Mouse (Mus musculus): ENCODE data around the gene Wfs1. TPM values are rescaled to one million over a fixed set of nuclear protein-coding genes. Genes with fewer than 3 reads are reported as not detected.

Gene Wfs1
- polyA plus RNA-seq, 1 experiment from 2014 or later, result 12.1 TPM

DNA sequence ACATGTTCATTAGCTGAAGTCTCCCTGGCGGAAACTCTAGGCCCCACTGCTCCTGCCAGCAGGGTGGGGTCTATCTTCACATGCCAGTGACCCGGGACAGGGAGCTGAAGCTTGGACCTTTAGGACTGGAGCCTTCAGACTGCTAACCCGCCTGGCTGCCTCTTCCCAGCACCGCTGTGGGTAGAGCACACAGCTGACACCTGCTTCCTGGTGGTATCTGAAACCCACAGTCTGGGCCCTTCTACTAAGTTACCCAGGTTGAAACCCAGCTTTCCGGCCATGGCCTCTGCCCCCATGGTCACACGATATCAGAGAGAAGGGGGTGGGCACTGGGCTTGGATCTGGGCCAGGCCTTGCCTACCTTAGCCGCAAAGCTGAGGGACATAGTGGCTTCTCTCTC lies 9.4 kb downstream of the Wfs1 start:
- H3K9me3 ChIP-seq, result no peaks in the 10 kb centered on the region
- H3K27me3 ChIP-seq (replicated peaks), result no peaks in the 10 kb centered on the region
- H3K4me2 ChIP-seq (replicated peaks), result no peak overlapping the region
- H3K9ac ChIP-seq, result no peak overlapping the region
- H3K27ac ChIP-seq, result no peak overlapping the region
- H3K4me3 ChIP-seq (replicated peaks), result no peak overlapping the region
- no peaks in the 10 kb centered on the region for H3K4me1 ChIP-seq (replicated peaks)
- peak; percentile 25; the same call in 1 of the 2 replicates for ATAC-seq
- no peaks in the 10 kb centered on the region for H3K36me3 ChIP-seq
- WGBS, result 76% methylated on average over 7 of the region's 7 CpGs

DNA sequence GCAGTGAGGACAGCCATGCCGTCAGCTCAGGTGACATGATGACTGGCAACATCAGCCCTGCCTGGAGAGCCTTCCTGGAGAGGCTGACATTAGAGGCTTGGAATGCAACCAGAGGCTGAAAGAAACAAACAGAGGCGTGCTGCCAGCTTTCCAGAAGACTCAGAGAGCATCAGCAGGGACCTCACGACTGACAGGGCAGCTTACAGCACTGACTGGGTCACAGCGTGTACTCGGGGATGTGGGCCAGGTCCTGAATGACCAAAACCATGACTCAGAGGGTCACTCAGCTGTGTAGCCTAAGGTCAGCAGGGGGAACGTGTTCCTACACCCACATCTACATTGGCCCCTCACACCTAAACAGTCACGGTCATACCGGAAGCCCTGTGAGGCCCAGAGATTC lies 10.0 kb downstream of the Wfs1 start:
- H3K27ac ChIP-seq, result no peak overlapping the region
- ATAC-seq, result no peak
- 76% methylated on average over 8 of the region's 8 CpGs for WGBS
- H3K4me2 ChIP-seq (replicated peaks), result no peak overlapping the region
- H3K4me3 ChIP-seq (replicated peaks), result no peak overlapping the region
- H3K27me3 ChIP-seq (replicated peaks), result no peaks in the 10 kb centered on the region
- H3K9me3 ChIP-seq, result no peaks in the 10 kb centered on the region
- H3K4me1 ChIP-seq (replicated peaks), result no peaks in the 10 kb centered on the region
- no peak overlapping the region for H3K9ac ChIP-seq
- no peaks in the 10 kb centered on the region for H3K36me3 ChIP-seq

DNA sequence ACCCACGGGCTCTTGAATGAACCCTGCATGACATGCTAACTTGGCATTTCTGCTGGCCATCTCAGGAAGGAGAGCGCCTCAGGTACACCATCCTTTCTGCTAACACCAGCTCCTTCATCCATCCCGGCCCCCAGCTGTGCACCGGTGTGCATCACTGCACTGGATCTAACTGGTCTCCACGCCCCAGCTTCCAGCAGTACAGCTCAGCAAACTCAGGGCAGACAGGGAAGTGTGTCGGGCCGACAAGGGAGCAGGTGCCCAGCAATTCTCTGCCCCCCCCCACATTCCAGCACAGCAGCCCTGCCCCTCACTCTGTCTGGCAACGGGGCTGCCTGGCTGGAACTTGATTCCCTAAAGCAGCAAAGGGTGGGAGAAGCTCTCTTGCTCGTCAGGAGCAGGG lies 11.2 kb downstream of the Wfs1 start:
- Histone ChIP-seq H3K27ac (no peak overlapping the region), H3K4me3 (replicated peaks) (no peak overlapping the region), H3K36me3 (no peaks in the 10 kb centered on the region), H3K4me1 (replicated peaks) (no peaks in the 10 kb centered on the region), H3K4me2 (replicated peaks) (no peak overlapping the region), H3K9ac (no peak overlapping the region), H3K9me3 (no peaks in the 10 kb centered on the region), H3K27me3 (replicated peaks) (no peaks in the 10 kb centered on the region)
- 73% methylated on average over 9 of the region's 9 CpGs for WGBS
- no peak for ATAC-seq

DNA sequence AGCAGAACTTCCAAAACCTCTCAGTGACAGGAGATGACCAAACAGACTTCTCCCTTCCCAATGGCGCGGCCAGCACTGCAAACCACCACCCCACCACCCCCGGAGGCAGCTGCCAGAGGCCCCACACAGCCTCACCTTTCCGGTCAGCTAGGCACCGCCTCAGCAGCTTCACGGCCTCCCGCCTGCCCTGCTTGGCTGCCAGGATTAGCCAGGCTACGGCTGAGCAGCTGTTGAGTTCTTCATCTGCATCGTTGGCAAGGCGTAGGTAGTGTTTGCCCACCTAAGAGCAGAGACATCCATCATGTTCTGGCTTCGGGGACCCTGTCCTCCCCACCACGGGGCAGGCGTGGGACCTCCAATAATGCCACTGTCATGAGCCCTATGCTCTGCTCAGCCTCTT lies 13.7 kb downstream of the Wfs1 start:
- Histone ChIP-seq H3K9ac (no peak overlapping the region), H3K36me3 (0 out of 2 replicates have a peak, but pooled peaks cover 4% of the 10 kb centered on the region), H3K4me3 (replicated peaks) (no peak overlapping the region), H3K4me1 (replicated peaks) (no peaks in the 10 kb centered on the region), H3K9me3 (no peaks in the 10 kb centered on the region), H3K4me2 (replicated peaks) (no peak overlapping the region), H3K27ac (no peak overlapping the region), H3K27me3 (replicated peaks) (no peaks in the 10 kb centered on the region)
- no peak for ATAC-seq
- WGBS, result 84% methylated on average over 13 of the region's 13 CpGs

DNA sequence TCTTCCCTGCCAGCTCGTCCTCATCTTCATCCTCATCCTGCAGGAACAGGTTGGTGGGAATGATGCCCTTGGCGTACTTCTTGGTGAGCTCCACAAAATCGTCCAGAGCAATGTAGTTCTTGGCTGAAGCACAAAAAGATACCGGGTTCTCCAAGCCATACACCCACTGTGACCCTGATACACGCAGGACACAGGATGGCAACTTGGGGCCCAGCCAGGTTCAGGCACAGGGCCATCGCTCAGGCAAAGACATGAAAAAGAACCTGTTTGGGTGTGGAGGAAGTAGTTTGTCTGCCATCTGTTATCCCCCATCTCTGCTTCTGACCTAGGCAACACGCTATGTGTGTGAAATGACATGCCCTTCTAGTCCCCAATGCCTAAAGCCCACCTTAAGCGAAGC lies 17.4 kb downstream of the Wfs1 start:
- 88% methylated on average over 8 of the region's 8 CpGs for WGBS
- peaks cover 17% of the 10 kb centered on the region for H3K36me3 ChIP-seq
- H3K9me3 ChIP-seq, result no peaks in the 10 kb centered on the region
- no peak overlapping the region for H3K9ac ChIP-seq
- no peak overlapping the region for H3K4me3 ChIP-seq (replicated peaks)
- H3K27ac ChIP-seq, result no peak overlapping the region
- no peaks in the 10 kb centered on the region for H3K4me1 ChIP-seq (replicated peaks)
- ATAC-seq, result no peak
- H3K4me2 ChIP-seq (replicated peaks), result no peak overlapping the region
- H3K27me3 ChIP-seq (replicated peaks), result no peaks in the 10 kb centered on the region

DNA sequence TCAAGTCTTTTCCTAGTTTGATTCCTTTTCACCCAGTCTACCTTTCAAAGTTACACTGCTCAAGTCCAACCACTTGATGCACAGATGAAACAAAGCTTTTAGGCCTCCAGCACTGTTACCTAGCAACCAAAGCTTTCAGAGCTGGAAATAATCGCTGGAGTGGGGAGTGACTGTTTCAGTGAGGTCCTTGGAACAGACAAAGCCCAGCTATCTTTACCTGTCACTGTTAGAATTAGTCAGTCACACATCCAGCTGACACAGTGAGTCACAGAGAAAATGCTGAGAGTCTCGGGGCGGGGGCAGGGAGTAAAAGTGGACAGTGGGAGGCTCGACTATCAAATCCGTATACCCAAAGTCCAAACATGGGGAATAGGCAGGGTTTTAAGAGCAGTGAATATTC lies 28.5 kb downstream of the Wfs1 start:
- Histone ChIP-seq H3K9ac (no peak overlapping the region), H3K4me3 (replicated peaks) (no peak overlapping the region), H3K9me3 (no peaks in the 10 kb centered on the region), H3K4me2 (replicated peaks) (no peak overlapping the region), H3K27ac (no peak overlapping the region), H3K36me3 (no peaks in the 10 kb centered on the region), H3K4me1 (replicated peaks) (no peaks in the 10 kb centered on the region), H3K27me3 (replicated peaks) (no peaks in the 10 kb centered on the region)
- 40% methylated on average over 5 of the region's 5 CpGs for WGBS
- ATAC-seq, result no peak

DNA sequence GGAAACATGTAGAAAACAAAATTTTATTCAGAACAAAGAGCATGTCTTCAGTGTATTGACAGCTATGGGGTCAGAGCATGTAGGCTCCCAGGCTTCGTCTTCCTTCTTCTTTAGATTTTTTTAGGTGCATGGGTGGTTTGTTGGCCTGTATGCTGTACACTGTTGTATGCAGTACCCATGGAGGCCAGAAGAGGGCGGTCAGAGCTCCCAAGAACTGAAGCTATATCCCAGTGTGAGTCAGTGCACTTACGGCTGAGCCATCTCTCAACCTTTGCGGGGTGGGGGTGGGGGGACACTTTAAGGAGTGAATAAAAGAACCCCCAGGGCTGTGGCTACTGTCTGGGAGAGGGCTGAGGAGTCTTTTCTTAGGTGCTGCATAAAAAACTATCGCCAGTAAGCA lies 30.2 kb downstream of the Wfs1 start:
- Histone ChIP-seq H3K4me2 (replicated peaks) (no peak overlapping the region), H3K27ac (no peak overlapping the region), H3K4me1 (replicated peaks) (no peaks in the 10 kb centered on the region), H3K4me3 (replicated peaks) (no peak overlapping the region), H3K9me3 (no peaks in the 10 kb centered on the region), H3K27me3 (replicated peaks) (no peaks in the 10 kb centered on the region), H3K36me3 (no peaks in the 10 kb centered on the region), H3K9ac (no peak overlapping the region)
- peak; percentile 63; the same call in 1 of the 2 replicates for ATAC-seq
- 35% methylated on average over 5 of the region's 5 CpGs for WGBS

DNA sequence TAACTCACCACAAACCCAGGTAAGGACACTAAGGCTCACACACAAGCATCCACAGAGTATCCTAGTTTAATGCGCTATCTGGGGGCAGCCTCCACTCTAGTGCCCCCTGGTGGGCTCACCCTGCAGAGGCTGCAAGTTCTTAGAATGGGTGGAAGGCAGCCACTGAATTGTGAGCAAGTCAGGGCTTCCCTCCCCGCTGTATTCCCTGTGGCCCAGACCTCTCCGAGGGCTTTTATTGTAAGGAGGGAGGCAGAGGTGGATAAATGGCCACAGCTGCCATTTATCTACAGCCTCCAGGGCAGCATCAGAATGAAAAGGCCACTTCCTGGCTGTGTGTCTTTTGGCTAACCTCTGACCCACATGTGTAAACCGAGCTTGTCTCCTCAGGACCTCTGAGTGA lies 33.6 kb downstream of the Wfs1 start:
- no peak overlapping the region for H3K27ac ChIP-seq
- H3K9ac ChIP-seq, result no peak overlapping the region
- H3K27me3 ChIP-seq (replicated peaks), result no peaks in the 10 kb centered on the region
- no peaks in the 10 kb centered on the region for H3K36me3 ChIP-seq
- H3K4me3 ChIP-seq (replicated peaks), result no peak overlapping the region
- H3K9me3 ChIP-seq, result no peaks in the 10 kb centered on the region
- H3K4me2 ChIP-seq (replicated peaks), result no peak overlapping the region
- WGBS, result 19% methylated on average over 4 of the region's 4 CpGs
- H3K4me1 ChIP-seq (replicated peaks), result no peaks in the 10 kb centered on the region
- ATAC-seq, result no peak

DNA sequence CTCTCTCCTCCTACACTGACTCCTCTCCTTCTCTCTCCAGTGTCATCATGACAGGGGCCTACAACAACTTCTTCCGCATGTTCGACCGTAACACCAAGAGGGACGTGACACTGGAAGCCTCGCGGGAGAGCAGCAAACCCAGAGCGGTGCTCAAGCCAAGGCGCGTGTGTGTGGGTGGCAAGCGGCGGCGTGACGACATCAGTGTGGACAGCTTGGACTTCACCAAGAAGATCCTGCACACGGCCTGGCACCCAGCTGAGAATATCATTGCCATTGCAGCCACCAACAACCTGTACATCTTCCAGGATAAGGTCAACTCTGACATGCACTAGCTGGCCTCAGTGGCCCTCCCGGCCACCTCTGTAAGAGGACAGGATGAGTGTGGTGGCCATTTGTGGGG lies 36.7 kb downstream of the Wfs1 start:
- Histone ChIP-seq H3K4me2 (replicated peaks) (no peak overlapping the region), H3K27me3 (replicated peaks) (no peaks in the 10 kb centered on the region), H3K4me1 (replicated peaks) (no peaks in the 10 kb centered on the region), H3K27ac (no peak overlapping the region), H3K36me3 (no peaks in the 10 kb centered on the region), H3K9ac (no peak overlapping the region), H3K4me3 (replicated peaks) (no peak overlapping the region), H3K9me3 (no peaks in the 10 kb centered on the region)
- no peak for ATAC-seq
- WGBS, result 92% methylated on average over 15 of the region's 15 CpGs

DNA sequence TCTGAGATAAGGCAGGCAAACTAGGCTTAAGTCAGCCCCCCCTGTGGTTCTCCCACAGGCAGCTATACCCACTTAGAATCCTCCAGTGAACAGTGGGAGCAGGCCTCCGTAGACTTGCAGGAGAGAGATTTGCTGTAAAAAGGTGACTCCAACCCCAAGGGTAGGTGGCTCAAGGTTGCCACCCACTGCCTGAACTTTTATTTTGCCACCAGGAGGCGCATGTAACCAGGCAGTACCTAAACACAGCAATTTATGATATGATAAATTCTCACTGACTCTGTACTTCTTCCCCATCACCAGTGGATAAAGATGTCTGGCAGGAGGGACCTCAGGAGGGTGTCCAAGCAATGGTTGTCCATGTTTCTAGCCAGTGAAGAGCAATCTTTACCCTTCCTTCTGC lies 38.1 kb downstream of the Wfs1 start:
- ATAC-seq, result no peak
- H3K4me2 ChIP-seq (replicated peaks), result no peak overlapping the region
- H3K4me1 ChIP-seq (replicated peaks), result no peaks in the 10 kb centered on the region
- H3K9me3 ChIP-seq, result no peaks in the 10 kb centered on the region
- no peak overlapping the region for H3K27ac ChIP-seq
- H3K9ac ChIP-seq, result no peak overlapping the region
- H3K36me3 ChIP-seq, result no peaks in the 10 kb centered on the region
- no peaks in the 10 kb centered on the region for H3K27me3 ChIP-seq (replicated peaks)
- WGBS, result 41% methylated on average over 2 of the region's 2 CpGs
- no peak overlapping the region for H3K4me3 ChIP-seq (replicated peaks)

DNA sequence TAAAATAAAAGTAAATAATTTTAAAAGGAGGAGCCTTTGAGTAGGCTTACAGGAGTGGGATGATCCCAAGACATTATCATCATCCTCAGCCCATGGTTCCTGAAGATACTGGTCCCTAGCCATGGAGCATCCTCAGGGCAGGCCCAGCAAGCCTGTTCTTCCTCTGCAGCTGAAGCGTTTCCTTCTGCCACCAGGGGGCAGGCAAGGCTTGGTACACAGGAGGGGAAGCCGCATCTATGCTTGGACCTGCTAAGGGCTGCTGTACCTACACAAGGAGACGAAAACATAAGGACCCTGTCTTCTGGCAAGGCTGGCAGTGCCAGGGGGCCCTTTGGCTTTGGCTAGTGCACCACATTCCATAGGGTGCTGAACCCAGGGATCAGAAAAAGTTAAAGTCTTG lies 40.2 kb downstream of the Wfs1 start:
- Histone ChIP-seq H3K36me3 (no peaks in the 10 kb centered on the region), H3K27me3 (replicated peaks) (no peaks in the 10 kb centered on the region), H3K4me2 (replicated peaks) (no peak overlapping the region), H3K27ac (no peak overlapping the region), H3K4me1 (replicated peaks) (no peaks in the 10 kb centered on the region), H3K9me3 (no peaks in the 10 kb centered on the region), H3K4me3 (replicated peaks) (no peak overlapping the region), H3K9ac (no peak overlapping the region)
- peak; percentile 37; the same call in 1 of the 2 replicates for ATAC-seq
- WGBS, result 11% methylated on average over 3 of the region's 3 CpGs

DNA sequence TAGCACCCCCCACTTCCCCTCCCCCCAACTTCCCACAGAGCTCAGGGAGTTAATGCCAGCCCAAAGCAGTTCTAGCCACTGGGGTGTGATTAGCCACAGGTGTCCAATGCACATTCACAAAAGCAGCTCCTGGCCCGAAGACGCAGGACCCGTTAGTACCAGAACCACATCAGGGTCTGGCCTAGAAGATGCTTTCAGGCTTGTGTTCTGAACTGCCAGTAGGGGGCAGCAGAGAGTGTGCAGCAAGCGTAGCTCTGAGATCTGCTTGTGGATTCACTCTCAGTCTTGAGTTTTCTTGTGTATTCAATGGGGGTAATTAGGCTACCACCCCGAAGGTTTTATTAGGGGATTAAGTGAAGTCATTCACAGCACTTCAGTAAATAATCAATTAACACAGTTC lies 42.6 kb downstream of the Wfs1 start:
- no peaks in the 10 kb centered on the region for H3K27me3 ChIP-seq (replicated peaks)
- H3K9ac ChIP-seq, result no peak overlapping the region
- no peaks in the 10 kb centered on the region for H3K9me3 ChIP-seq
- no peaks in the 10 kb centered on the region for H3K36me3 ChIP-seq
- H3K4me3 ChIP-seq (replicated peaks), result no peak overlapping the region
- no peak for ATAC-seq
- 4% methylated on average over 5 of the region's 5 CpGs for WGBS
- no peak overlapping the region for H3K4me2 ChIP-seq (replicated peaks)
- no peaks in the 10 kb centered on the region for H3K4me1 ChIP-seq (replicated peaks)
- no peak overlapping the region for H3K27ac ChIP-seq

DNA sequence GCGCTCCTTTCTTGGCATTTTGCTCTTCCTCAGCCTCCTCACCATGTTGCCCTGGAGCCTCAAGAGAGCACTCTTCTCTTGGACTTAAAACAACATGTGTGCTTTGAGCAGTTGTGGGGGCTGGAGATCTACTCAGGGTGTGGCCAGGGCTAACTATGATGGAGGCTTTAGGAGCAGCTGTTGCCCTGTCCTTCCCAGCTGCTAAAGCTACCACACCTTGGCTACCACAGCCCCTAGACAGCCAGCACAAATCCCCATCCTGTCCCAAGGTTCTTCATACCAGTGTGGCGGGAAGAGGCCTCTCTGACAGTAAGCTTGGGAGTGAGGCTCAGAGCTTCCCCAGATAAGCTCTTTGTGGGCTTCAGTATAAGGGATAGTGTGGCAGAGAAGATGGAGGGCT lies 43.3 kb downstream of the Wfs1 start:
- H3K27ac ChIP-seq, result no peak overlapping the region
- WGBS, result 79% methylated on average over 2 of the region's 2 CpGs
- H3K27me3 ChIP-seq (replicated peaks), result no peaks in the 10 kb centered on the region
- no peak overlapping the region for H3K4me3 ChIP-seq (replicated peaks)
- H3K4me1 ChIP-seq (replicated peaks), result no peaks in the 10 kb centered on the region
- H3K36me3 ChIP-seq, result no peaks in the 10 kb centered on the region
- H3K9me3 ChIP-seq, result no peaks in the 10 kb centered on the region
- H3K9ac ChIP-seq, result no peak overlapping the region
- no peak for ATAC-seq
- no peak overlapping the region for H3K4me2 ChIP-seq (replicated peaks)
